Comparison of ENCODE assay signal across 8 mouse cellular contexts in genomic region chr4:95556663-95557332, GRCm38 (mm10). TPM values are rescaled to one million over a fixed set of nuclear protein-coding genes. Genes with fewer than 3 reads are reported as not detected.
A peak's percentile ranks its signal among the peaks of the same experiment; 100 is the strongest.
DNase-seq lines count a peak whose midpoint lies in the region; ATAC-seq and TF ChIP-seq lines count a peak whose summit lies in the region.

No protein-coding gene starts in this region.

- DNase-seq in lung, adult 2 months, result peak; percentile 7
- no peak for DNase-seq in lung, adult 18-20 months
- DNase-seq in frontal cortex, postnatal 14 days (ENCODE audit: low spot score in 2 of 2), result no peak
- DNase-seq in thymus, postnatal 4 days, result no peak
- no peak for DNase-seq in urinary bladder, postnatal 14 days (ENCODE audit: low spot score)

- no peak for TF ChIP-seq CTCF in lung, adult 2 months (IDR thresholded peaks at IDR 0.05; ENCODE audit: insufficient read depth, low read length)
- TF ChIP-seq CTCF in intestine, postnatal 0 days (IDR thresholded peaks at IDR 0.05; ENCODE audit: low read depth), result no peak

- H3K36me3 ChIP-seq in embryonic facial prominence, embryonic 13.5 days, result no peaks in the 10 kb centered on the region
- H3K36me3 ChIP-seq in intestine, postnatal 0 days (ENCODE audit: control insufficient read depth, insufficient read depth), result no peaks in the 10 kb centered on the region
- H3K36me3 ChIP-seq in neural tube, embryonic 13.5 days, result no peaks in the 10 kb centered on the region

- 21% methylated on average over 16 of the region's 16 CpGs for WGBS in lung, adult 2 months
- WGBS in embryonic facial prominence, embryonic 13.5 days, result 37% methylated on average over 16 of the region's 16 CpGs
- 18% methylated on average over 16 of the region's 16 CpGs for WGBS in intestine, postnatal 0 days
- WGBS in neural tube, embryonic 13.5 days, result 41% methylated on average over 16 of the region's 16 CpGs

- peak overlapping the region; percentile 65 for H3K9ac ChIP-seq in embryonic facial prominence, embryonic 13.5 days
- H3K9ac ChIP-seq in intestine, postnatal 0 days (ENCODE audit: low read depth, low read length), result peak overlapping the region; percentile 41
- peak overlapping the region; percentile 73 for H3K9ac ChIP-seq in neural tube, embryonic 13.5 days

- peak overlapping the region; percentile 83; the same call in 1 of the 2 replicates for H3K27ac ChIP-seq in embryonic facial prominence, embryonic 13.5 days
- peak overlapping the region; percentile 77 for H3K27ac ChIP-seq in intestine, postnatal 0 days (ENCODE audit: low read depth, low read length)
- H3K27ac ChIP-seq in neural tube, embryonic 13.5 days (replicated peaks), result peak overlapping the region; percentile 83

- H3K4me3 ChIP-seq in lung, adult 2 months (replicated peaks; ENCODE audit: extremely low read depth, low read depth, low read length), result peak overlapping the region; percentile 52
- H3K4me3 ChIP-seq in embryonic facial prominence, embryonic 13.5 days, result peak overlapping the region; percentile 42
- H3K4me3 ChIP-seq in intestine, postnatal 0 days (ENCODE audit: low read depth, low read length), result peak overlapping the region; percentile 41
- H3K4me3 ChIP-seq in neural tube, embryonic 13.5 days, result peak overlapping the region; percentile 46

- no peak for ATAC-seq in embryonic facial prominence, embryonic 13.5 days (ENCODE audit: insufficient number of reproducible peaks, insufficient read depth, low FRiP score, low TSS enrichment, low read depth)
- peak; percentile 76 for ATAC-seq in intestine, postnatal 0 days
- ATAC-seq in neural tube, embryonic 13.5 days (ENCODE audit: low read depth), result peak; percentile 72

- no peaks in the 10 kb centered on the region for H3K9me3 ChIP-seq in embryonic facial prominence, embryonic 13.5 days
- H3K9me3 ChIP-seq in intestine, postnatal 0 days (ENCODE audit: control insufficient read depth), result no peaks in the 10 kb centered on the region
- H3K9me3 ChIP-seq in neural tube, embryonic 13.5 days, result no peaks in the 10 kb centered on the region

- peaks cover 2% of the 10 kb centered on the region for H3K4me1 ChIP-seq in lung, adult 2 months (ENCODE audit: control insufficient read depth, insufficient read depth, low read length)
- peaks cover 25% of the 10 kb centered on the region for H3K4me1 ChIP-seq in embryonic facial prominence, embryonic 13.5 days
- H3K4me1 ChIP-seq in intestine, postnatal 0 days (replicated peaks; ENCODE audit: control insufficient read depth, insufficient read depth, low read length), result peaks cover 4% of the 10 kb centered on the region; the same call in 1 of the 2 replicates
- H3K4me1 ChIP-seq in neural tube, embryonic 13.5 days (replicated peaks), result peaks cover 18% of the 10 kb centered on the region

- TF ChIP-seq POLR2A in lung, adult 2 months (IDR thresholded peaks at IDR 0.05; ENCODE audit: borderline replicate concordance, extremely low read depth, low read depth, low read length), result no peak

- H3K4me2 ChIP-seq in embryonic facial prominence, embryonic 13.5 days, result peak overlapping the region; percentile 64
- peak overlapping the region; percentile 72 for H3K4me2 ChIP-seq in intestine, postnatal 0 days (replicated peaks; ENCODE audit: low read depth)
- H3K4me2 ChIP-seq in neural tube, embryonic 13.5 days, result peak overlapping the region; percentile 61

- no peaks in the 10 kb centered on the region for H3K27me3 ChIP-seq in embryonic facial prominence, embryonic 13.5 days
- H3K27me3 ChIP-seq in intestine, postnatal 0 days (replicated peaks; ENCODE audit: control insufficient read depth, insufficient read depth, low read length), result no peaks in the 10 kb centered on the region
- no peaks in the 10 kb centered on the region for H3K27me3 ChIP-seq in neural tube, embryonic 13.5 days

RNA-seq across cellular contexts. Expression of gene Fggy, which starts 0.5 kb away (rescaled TPM):
- polyA plus RNA-seq in lung, adult 2 months (2012; rRNA removed), result 5.3 and 5.5 TPM in 2 replicates
- 9.3 and 11.4 TPM in 2 replicates for polyA plus RNA-seq in embryonic facial prominence, embryonic 13.5 days (2015; fragmentation: Nextera tagmentation; extraction: Ambion mirVana)
- 9.9 and 12.4 TPM in 2 replicates for polyA plus RNA-seq in intestine, postnatal 0 days (2015; fragmentation: Nextera tagmentation; extraction: Ambion mirVana)
- polyA plus RNA-seq in neural tube, embryonic 13.5 days (2015; fragmentation: Nextera tagmentation; extraction: Ambion mirVana), result 6.6 and 6.9 TPM in 2 replicates
